Mouse (Mus musculus) embryonic stem cell, embryonic (primary cell): ENCODE measurements around the gene Vps72.
"Not testable (repeated sequence)": the region's sequence is repeated elsewhere in the genome, so short reads cannot be mapped to it uniquely, and the experiment has no call there.

Source experiments
- CTCF ChIA-PET, 4 experiments: fragments of 300-600 bp in 2 of 4; fragments of 350-600 bp in 2 of 4; sonication (Branson Sonifier 250); formaldehyde crosslinking; loops; one replicate each; lab custom pipeline; 2022; ENCODE audit warnings: inconsistent platforms in 2 of 4; lab: Charles Lee
- POLR2A ChIA-PET, 4 experiments: fragments of 300-600 bp in 2 of 4; fragments of 350-600 bp in 2 of 4; sonication (Branson Sonifier 250); formaldehyde crosslinking; loops; one replicate each; lab custom pipeline; 2022; ENCODE audit warnings: antibody characterized with exemption in 4 of 4, inconsistent platforms in 1 of 4; lab: Charles Lee

The Vps72 gene

DNA sequence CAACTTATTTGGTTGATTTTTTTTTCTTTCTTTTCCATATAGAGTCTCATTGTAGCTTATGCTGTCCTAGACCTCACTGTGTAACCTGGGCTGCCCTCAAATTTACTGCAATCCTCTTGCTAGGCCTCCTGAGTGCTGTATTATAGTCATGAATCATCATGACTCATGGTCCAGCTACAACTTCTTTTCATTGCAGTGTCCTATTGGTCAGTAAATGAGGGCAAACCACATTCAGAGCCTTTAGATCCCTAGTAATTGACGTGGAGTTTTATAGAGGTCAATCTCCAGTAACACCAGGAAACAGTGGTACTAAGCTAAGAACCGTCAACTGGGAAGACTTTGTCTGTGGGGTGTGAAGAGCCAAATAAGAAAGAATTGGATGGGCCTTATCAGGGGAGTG, 6.9 kb downstream of the Vps72 start:
- POLR2A ChIA-PET: interaction anchor here in 2 of 4 experiments (0.8 to 5.6 kb wide), 8 partner anchors 10 to 101 kb away, joined by 3 to 26 read pairs (median 5); partner anchors contain the start of gene Pip5k1a (in 2 of the 2)
- CTCF ChIA-PET: interaction anchor here in 2 of 4 experiments (0.7 to 1.4 kb wide), 4 partner anchors 15 to 687 kb away, joined by 3 to 4 read pairs (median 3); no protein-coding TSS in a partner anchor

- ChIA-PET CTCF (interaction anchor here in 1 of 4 experiments (1.2 kb wide), 1 partner anchor 11 kb away, joined by 3 read pairs; no protein-coding TSS in a partner anchor), POLR2A (interaction anchor here in 3 of 4 experiments (0.6 to 1.5 kb wide), 6 partner anchors 10 to 97 kb away, joined by 3 to 4 read pairs (median 4); partner anchors contain the start of genes Vps72 (in 2 of the 3), Gabpb2 (in 1 of the 3) and Pip5k1a (in 1 of the 3))
Observed at GRCm38 (mm10) chr3:95121580-95121979, 10.8 kb downstream of the Vps72 start.

GRCm38 (mm10) chr3:95124246-95124645, 13.4 kb downstream of the Vps72 start, which contains the start of gene Tmod4:
Gene Tmod4 (plus strand): TSS chr3:95124476.
- POLR2A ChIA-PET: interaction anchor here in 3 of 4 experiments (0.7 to 2.6 kb wide), 15 partner anchors 9 to 150 kb away, joined by 3 to 16 read pairs (median 4); partner anchors contain the start of genes Vps72 (in 3 of the 3), Pi4kb (in 1 of the 3), Pip5k1a (in 1 of the 3) and Zfp687 (in 1 of the 3)
- CTCF ChIA-PET: interaction anchor here in 3 of 4 experiments (0.6 to 2.7 kb wide), 12 partner anchors 9 to 111 kb away, joined by 3 to 9 read pairs (median 4); partner anchors contain the start of genes Sema6c (in 1 of the 3) and Tnfaip8l2 (in 1 of the 3)

DNA sequence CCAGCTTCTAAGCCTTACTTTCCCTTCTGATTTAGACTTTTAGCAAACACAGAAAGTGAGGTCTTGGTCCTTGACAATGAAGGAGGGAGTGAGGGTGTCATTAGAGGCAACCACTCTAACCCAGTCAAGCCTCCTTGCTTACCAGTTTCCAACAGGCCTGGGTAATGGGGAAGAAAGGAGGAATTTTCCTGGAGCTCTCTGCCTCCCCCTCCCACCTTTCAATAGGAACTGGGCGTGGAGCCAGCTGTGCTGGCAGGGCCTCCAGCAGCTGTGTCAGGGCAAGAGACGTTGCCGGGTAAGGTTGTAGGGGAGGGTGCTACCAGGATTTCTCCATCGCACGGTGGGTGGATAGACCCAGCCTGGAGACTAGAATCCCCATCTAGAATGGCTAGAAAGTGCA, 14.2 kb downstream of the Vps72 start:
- POLR2A ChIA-PET: interaction anchor here in 3 of 4 experiments (1.0 to 2.6 kb wide), 14 partner anchors 9 to 150 kb away, joined by 3 to 16 read pairs (median 5); partner anchors contain the start of genes Vps72 (in 3 of the 3), Pi4kb (in 1 of the 3) and Zfp687 (in 1 of the 3)
- CTCF ChIA-PET: interaction anchor here in 1 of 4 experiments (0.8 to 2.7 kb wide), 7 partner anchors 15 to 71 kb away, joined by 3 to 9 read pairs (median 4); partner anchors contain the start of genes Sema6c and Tnfaip8l2

DNA sequence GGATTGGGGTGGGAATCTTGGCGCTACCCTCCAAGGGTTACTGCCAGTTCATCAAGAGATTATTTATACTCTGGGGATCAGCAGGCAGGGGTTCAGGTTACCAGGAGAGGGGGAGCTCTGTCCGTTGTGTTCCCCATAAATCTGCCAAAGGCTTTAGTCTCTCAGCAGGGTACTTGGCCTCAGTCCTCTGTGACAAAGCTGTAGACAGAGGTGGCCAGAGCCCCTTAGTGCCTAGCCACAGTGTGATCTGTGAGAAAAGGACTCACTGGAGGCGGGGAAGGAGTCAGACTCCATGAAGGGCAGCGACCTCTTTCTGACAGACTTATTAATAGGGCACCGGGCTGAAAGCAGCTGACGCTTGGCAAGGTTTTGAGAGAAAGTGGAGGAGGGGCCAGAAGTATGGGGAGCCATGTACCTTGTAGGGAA, 18.4 kb downstream of the Vps72 start:
- CTCF ChIA-PET: interaction anchor here (0.6 to 1.3 kb wide), 4 partner anchors 10 to 103 kb away, joined by 3 to 5 read pairs (median 3); partner anchors contain the start of gene Mllt11 (in 1 of the 4)
- POLR2A ChIA-PET: interaction anchor here in 3 of 4 experiments (0.5 to 3.8 kb wide), 13 partner anchors 8 to 98 kb away, joined by 3 to 18 read pairs (median 4); partner anchors contain the start of gene Vps72 (in 1 of the 3)

- ChIA-PET POLR2A (interaction anchor here in 2 of 4 experiments (2.1 to 3.8 kb wide), 2 partner anchors 10 kb away, joined by 9 to 13 read pairs; no protein-coding TSS in a partner anchor), CTCF (no interaction called here)
Observed at GRCm38 (mm10) chr3:95130081-95130480, 19.3 kb downstream of the Vps72 start.

DNA sequence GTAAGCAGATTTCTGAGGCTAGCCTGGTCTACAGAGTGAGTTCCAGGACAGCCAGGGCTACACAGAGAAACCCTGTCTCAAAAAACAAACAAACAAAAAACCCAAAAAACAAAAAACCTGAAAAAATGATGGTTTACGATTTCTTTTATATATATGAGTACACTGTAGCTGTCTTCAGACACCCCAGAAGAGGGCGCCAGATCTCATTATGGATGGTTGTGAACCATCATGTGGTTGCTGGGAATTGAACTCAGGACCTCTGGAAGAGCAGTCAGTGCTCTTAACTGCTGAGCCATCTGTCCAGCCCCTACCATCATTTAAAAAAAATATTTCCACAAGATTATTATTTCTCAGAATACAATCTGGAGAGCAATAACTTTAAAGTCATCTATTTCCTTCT, 21.6 kb downstream of the Vps72 start:
- CTCF ChIA-PET: interaction anchor here in 3 of 4 experiments (0.6 to 1.7 kb wide), 8 partner anchors 8 to 318 kb away, joined by 3 to 7 read pairs (median 3); partner anchors contain the start of genes Tmod4 (in 1 of the 3), Tnfaip8l2 (in 1 of the 3) and Vps72 (in 1 of the 3)
- POLR2A ChIA-PET: interaction anchor here in 3 of 4 experiments (0.7 to 1.8 kb wide), 8 partner anchors 10 to 116 kb away, joined by 3 to 4 read pairs (median 3); partner anchors contain the start of genes Tnfaip8l2 (in 1 of the 3) and Zfp687 (in 1 of the 3)

DNA sequence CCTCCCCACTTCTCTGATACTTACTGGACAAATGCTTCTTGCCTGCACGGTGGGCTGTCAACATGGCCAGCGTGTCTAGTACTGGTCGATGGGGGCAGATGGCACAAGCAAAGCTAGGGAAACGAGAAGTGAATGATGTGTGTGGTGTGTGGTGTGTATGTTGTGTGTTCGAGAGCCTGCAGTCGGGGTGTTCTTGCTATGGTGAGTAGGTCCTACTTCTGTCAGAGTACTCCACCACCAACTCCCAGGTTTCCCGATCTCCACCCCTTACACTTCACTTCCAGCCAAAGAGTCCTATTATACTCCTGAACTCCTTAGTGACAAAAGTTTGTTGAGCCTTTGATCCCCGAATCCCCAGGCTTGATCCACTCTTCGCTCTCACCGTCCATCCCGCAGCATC, 22.4 kb downstream of the Vps72 start:
- ChIA-PET POLR2A (interaction anchor here in 2 of 4 experiments (0.9 to 1.8 kb wide), 7 partner anchors 9 to 117 kb away, joined by 3 to 4 read pairs (median 3); partner anchors contain the start of genes Tnfaip8l2 (in 1 of the 2) and Zfp687 (in 1 of the 2)), CTCF (interaction anchor here in 2 of 4 experiments (1.1 to 1.7 kb wide), 6 partner anchors 9 to 22 kb away, joined by 3 to 7 read pairs (median 3); partner anchors contain the start of genes Tmod4 (in 1 of the 2), Tnfaip8l2 (in 1 of the 2) and Vps72 (in 1 of the 2))

DNA sequence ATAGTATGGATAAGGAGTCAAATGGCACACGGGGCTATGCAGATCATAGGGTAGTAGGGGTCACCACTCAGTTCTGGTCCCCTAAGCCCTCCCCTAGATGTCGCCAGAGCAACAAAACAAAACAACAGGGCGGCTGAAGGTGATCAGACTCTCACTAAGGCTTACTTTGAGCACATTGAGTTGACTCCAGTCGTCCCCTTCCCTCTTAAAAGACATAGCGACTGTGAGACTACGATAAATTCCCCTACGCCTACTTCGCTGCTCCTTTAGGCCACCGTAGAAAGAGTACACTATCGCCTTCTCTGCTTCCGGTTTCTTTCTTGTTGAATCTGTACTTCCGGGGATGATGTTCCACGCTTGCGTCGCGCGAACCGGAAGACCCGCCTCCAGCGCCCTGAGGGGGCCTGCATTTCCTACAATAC, 22.9 kb downstream of the Vps72 start, which contains the start of the genes Scnm1 and Lysmd1:
Gene Scnm1 (minus strand): TSS at position 332 of the 422 bp plus-strand sequence.
Gene Lysmd1 (plus strand): TSS at position 409 of the 422 bp plus-strand sequence.
- ChIA-PET POLR2A (interaction anchor here in 1 of 4 experiments (1.4 kb wide), 1 partner anchor 118 kb away, joined by 3 read pairs; the partner anchor contains the start of gene Zfp687), CTCF (interaction anchor here in 2 of 4 experiments (1.1 to 1.7 kb wide), 2 partner anchors 9 kb away, joined by 3 to 7 read pairs; partner anchors contain the start of genes Tmod4 (in 1 of the 2) and Tnfaip8l2 (in 1 of the 2))

DNA sequence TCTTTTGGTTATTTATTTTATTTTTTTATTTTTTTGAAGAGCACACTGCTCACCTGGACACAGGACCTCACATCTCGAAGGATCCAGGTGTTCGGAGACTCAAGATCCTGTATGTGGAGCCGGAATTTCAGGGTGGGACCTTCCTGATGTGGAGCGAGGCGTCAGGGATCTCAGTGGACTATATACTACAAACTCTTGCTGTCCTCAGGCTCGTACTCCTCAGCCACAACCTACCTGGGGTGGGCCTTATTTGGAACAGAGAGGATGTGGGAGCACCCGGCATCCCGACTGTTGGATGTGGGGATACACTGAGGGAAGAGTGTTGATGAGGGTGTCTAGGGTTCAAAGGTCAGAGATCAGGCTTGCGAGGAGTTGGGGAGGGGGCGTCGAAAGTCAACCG, 23.3 kb downstream of the Vps72 start:
- CTCF ChIA-PET, POLR2A ChIA-PET: not testable (repeated sequence)

GRCm38 (mm10) chr3:95135023-95135422, 24.2 kb downstream of the Vps72 start:
- ChIA-PET POLR2A (interaction anchor here in 2 of 4 experiments (0.7 to 1.7 kb wide), 5 partner anchors 15 to 119 kb away, joined by 3 to 7 read pairs (median 3); partner anchors contain the start of genes Gabpb2 (in 1 of the 2) and Vps72 (in 1 of the 2)), CTCF (interaction anchor here in 1 of 4 experiments (0.5 kb wide), 1 partner anchor 81 kb away, joined by 8 read pairs; no protein-coding TSS in a partner anchor)

DNA sequence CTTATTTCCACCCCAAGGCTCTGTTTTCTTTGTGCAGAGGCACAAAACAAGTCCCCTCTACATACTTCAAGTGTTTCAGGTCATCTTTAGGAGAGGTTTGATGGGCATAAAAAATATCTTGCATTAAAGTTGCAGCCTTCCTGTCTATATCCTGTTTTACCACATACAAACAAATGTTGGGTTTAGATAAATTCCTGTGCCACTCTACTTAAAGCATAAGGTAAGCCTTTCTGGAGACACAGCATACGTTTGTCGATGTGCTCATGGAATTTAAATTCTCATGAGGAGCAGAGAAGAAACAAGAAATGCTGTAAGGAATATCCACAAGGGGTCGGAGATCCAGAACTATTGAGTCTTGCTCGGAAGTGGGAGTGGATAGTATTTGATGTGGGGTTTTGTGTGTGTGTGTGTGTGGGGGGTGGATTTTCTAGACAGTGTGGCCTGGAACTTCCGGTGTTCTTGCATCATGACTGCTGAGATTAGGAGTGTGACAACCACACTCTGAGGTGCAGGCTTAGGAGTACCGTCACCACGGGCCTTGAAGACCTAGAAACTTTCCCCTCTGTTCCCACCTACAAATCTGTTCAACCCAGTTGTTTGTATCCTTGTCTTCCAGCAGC, 24.7 kb downstream of the Vps72 start:
- CTCF ChIA-PET: interaction anchor here in 1 of 4 experiments (0.5 kb wide), 1 partner anchor 82 kb away, joined by 8 read pairs; no protein-coding TSS in a partner anchor

GRCm38 (mm10) chr3:95136336-95136735, 25.5 kb downstream of the Vps72 start:
- ChIA-PET POLR2A (interaction anchor here in 3 of 4 experiments (0.6 to 1.7 kb wide), 6 partner anchors 24 to 147 kb away, joined by 3 to 5 read pairs (median 4); partner anchors contain the start of gene Vps72 (in 1 of the 3)), CTCF (no interaction called here)

More for the DNA sequence above, 24.7 kb downstream of the Vps72 start:
- POLR2A ChIA-PET: interaction anchor here in 3 of 4 experiments (0.6 to 1.7 kb wide), 7 partner anchors 14 to 120 kb away, joined by 3 to 7 read pairs (median 3); partner anchors contain the start of genes Gabpb2 (in 1 of the 3) and Vps72 (in 1 of the 3)

DNA sequence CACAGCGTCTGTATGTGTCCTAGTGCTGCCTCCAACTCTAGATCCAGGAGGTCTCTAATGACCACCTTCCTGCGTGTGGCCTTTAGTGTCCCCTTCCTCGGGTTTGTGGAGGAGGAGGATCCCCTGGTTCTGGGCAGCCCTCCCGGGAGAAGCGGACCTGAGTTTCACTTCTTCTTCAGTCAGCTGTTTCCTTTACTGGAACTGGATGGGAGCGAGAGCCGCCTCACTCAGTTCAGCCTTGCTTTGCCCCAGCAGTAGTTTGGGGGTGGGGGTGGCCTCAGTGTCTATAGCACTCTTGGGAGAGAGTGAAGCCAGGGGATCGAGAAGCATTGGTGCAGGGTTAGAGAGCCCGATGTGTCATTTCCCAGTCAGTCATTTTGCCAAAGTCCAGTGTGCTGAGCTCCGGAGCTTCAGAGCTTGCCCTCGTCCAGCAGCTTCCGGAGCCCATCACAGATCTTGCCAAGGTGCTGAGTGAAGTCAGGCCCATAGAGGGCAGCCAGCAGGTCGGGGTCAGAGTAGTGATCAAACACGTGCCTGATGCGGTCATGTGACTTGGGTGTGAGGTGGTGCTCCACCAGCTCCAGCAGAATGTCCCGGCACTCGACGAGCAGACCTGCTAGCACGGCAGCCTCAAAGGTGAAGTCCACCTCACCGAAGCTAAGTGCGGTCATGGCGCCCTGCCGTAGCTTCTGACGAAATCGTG, 28.9 kb downstream of the Vps72 start:
- ChIA-PET CTCF (interaction anchor here in 2 of 4 experiments (0.7 to 1.9 kb wide), 14 partner anchors 11 to 124 kb away, joined by 3 to 9 read pairs (median 4); partner anchors contain the start of genes Gabpb2 (in 1 of the 2), Sema6c (in 1 of the 2), Tmod4 (in 1 of the 2) and Vps72 (in 1 of the 2)), POLR2A (interaction anchor here (0.6 to 2.9 kb wide), 47 partner anchors 11 to 171 kb away, joined by 3 to 18 read pairs (median 4); partner anchors contain the start of genes Pip5k1a (in 3 of the 4), Sema6c (in 3 of the 4), Gabpb2 (in 2 of the 4) and Vps72 (in 2 of the 4))

DNA sequence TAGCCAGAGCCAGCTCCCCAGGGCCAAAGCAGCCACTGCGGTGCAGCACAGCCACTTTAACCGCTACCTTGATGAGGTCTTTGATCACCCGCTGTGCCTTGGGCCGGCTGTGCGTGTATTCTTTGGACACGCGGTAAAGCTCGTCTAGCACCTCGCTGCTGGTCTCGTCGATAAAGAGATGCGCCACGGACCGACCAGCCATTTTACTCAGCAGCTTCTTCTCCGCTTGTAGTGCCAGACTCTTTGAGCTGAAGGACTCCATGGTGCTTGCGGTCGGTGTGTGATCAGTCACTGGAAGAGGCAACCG, 29.4 kb downstream of the Vps72 start:
- ChIA-PET CTCF (interaction anchor here in 3 of 4 experiments (0.6 to 1.9 kb wide), 14 partner anchors 12 to 124 kb away, joined by 3 to 9 read pairs (median 4); partner anchors contain the start of genes Gabpb2 (in 1 of the 3), Sema6c (in 1 of the 3), Tmod4 (in 1 of the 3) and Vps72 (in 1 of the 3)), POLR2A (interaction anchor here (0.5 to 2.9 kb wide), 48 partner anchors 11 to 171 kb away, joined by 3 to 18 read pairs (median 4); partner anchors contain the start of genes Pip5k1a (in 3 of the 4), Sema6c (in 3 of the 4), Gabpb2 (in 2 of the 4) and Tmod4 (in 2 of the 4))

- CTCF ChIA-PET: interaction anchor here in 3 of 4 experiments (0.6 to 1.9 kb wide), 9 partner anchors 12 to 123 kb away, joined by 3 to 9 read pairs (median 4); partner anchors contain the start of genes Sema6c (in 1 of the 3), Tmod4 (in 1 of the 3) and Vps72 (in 1 of the 3)
Observed at GRCm38 (mm10) chr3:95140795-95141194, 30.0 kb downstream of the Vps72 start.

More at GRCm38 (mm10) chr3:95140795-95141194, 30.0 kb downstream of the Vps72 start:
- POLR2A ChIA-PET: interaction anchor here in 2 of 4 experiments (0.5 to 2.9 kb wide), 33 partner anchors 11 to 170 kb away, joined by 3 to 18 read pairs (median 4); partner anchors contain the start of genes Gabpb2 (in 2 of the 2), Tmod4 (in 2 of the 2), Vps72 (in 2 of the 2) and Pip5k1a (in 1 of the 2)
